Mouse (Mus musculus) midbrain, embryonic 12.5 days (tissue): ENCODE measurements at regions not wholly inside any gene's neighbourhood (a gene's known extent, or its start where the extent isn't known, plus 50 kb on each side); places are given as distances from the start of the nearest gene placed in this dataset.

Experiments used
- ATAC-seq: fragments of 200-750 bp; cut with Nextera tagmentation; 2 replicates; pipeline ENCODE4 v1.8.0; 2017; ENCODE audit warnings: low read depth, moderate TSS enrichment, moderate library complexity; ENCODE audit not compliant: low FRiP score
- H3K27ac ChIP-seq: fragments of 300-500 bp; sonication (generic); replicated peaks from 2 replicates; pipeline ENCODE4 v1.5.1; 2016; ENCODE audit warnings: mild to moderate bottlenecking
- H3K27me3 ChIP-seq: fragments of 300-500 bp; sonication (generic); 2 replicates; pipeline ENCODE4 v1.6.1; 2016; ENCODE audit warnings: mild to moderate bottlenecking
- H3K36me3 ChIP-seq: fragments of 300-500 bp; sonication (generic); 2 replicates; pipeline ENCODE4 v1.6.1; 2016
- H3K4me1 ChIP-seq: fragments of 300-500 bp; sonication (generic); 2 replicates; pipeline ENCODE4 v1.6.1; 2016
- H3K4me2 ChIP-seq: fragments of 300-500 bp; sonication (generic); replicated peaks from 2 replicates; pipeline ENCODE4 v1.6.1; 2016; ENCODE audit warnings: mild to moderate bottlenecking, moderate library complexity
- H3K4me3 ChIP-seq: fragments of 300-500 bp; sonication (generic); 2 replicates; pipeline ENCODE4 v1.5.1; 2016; ENCODE audit warnings: mild to moderate bottlenecking
- H3K9ac ChIP-seq: fragments of 300-500 bp; sonication (generic); replicated peaks from 2 replicates; pipeline ENCODE4 v1.6.1; 2016; ENCODE audit warnings: mild to moderate bottlenecking, moderate library complexity
- H3K9me3 ChIP-seq: fragments of 300-500 bp; sonication (generic); 2 replicates; pipeline ENCODE4 v1.6.1; 2016; ENCODE audit warnings: mild to moderate bottlenecking
- WGBS: fragments of 180-500 bp; shearing (Covaris S2); methylation state at CpG from one replicate; pipeline ENCODE4 v1.1.7; 2016; 5-methylcytosine and 5-hydroxymethylcytosine counted together

- no peaks in the 10 kb centered on the region for H3K9me3 ChIP-seq
- no peak overlapping the region for H3K27ac ChIP-seq
- H3K4me1 ChIP-seq: no peaks in the 10 kb centered on the region
- H3K4me2 ChIP-seq: no peak overlapping the region
- no peaks in the 10 kb centered on the region for H3K27me3 ChIP-seq
- H3K36me3 ChIP-seq: no peaks in the 10 kb centered on the region
- H3K9ac ChIP-seq: no peak overlapping the region
- H3K4me3 ChIP-seq: no peak overlapping the region
- WGBS: 79% methylated on average over 2 of the region's 2 CpGs
- ATAC-seq: no peak
Measured at GRCm38 (mm10) chr5:62160528-62160927, 351.9 kb downstream of the G6pd2 start.

GRCm38 (mm10) chr5:62192073-62192472 lies 383.5 kb downstream of the G6pd2 start:
- Histone ChIP-seq H3K36me3 (no peaks in the 10 kb centered on the region), H3K4me1 (no peaks in the 10 kb centered on the region), H3K4me3 (no peak overlapping the region), H3K4me2 (no peak overlapping the region), H3K27me3 (no peaks in the 10 kb centered on the region), H3K9ac (no peak overlapping the region), H3K27ac (no peak overlapping the region), H3K9me3 (no peaks in the 10 kb centered on the region)
- WGBS: 89% methylated on average over 2 of the region's 2 CpGs
- ATAC-seq: no peak

GRCm38 (mm10) chr5:62205384-62205783 lies 396.8 kb downstream of the G6pd2 start:
- H3K36me3 ChIP-seq: no peaks in the 10 kb centered on the region
- no peak overlapping the region for H3K9ac ChIP-seq
- 37% methylated on average over 2 of the region's 2 CpGs for WGBS
- no peaks in the 10 kb centered on the region for H3K9me3 ChIP-seq
- H3K4me3 ChIP-seq: no peak overlapping the region
- ATAC-seq: peak; percentile 62; the same call in 1 of the 2 replicates
- no peak overlapping the region for H3K27ac ChIP-seq
- no peaks in the 10 kb centered on the region for H3K4me1 ChIP-seq
- H3K27me3 ChIP-seq: no peaks in the 10 kb centered on the region
- no peak overlapping the region for H3K4me2 ChIP-seq
